ENCODE assay signal across 7 mouse cellular contexts in the genomic region with DNA sequence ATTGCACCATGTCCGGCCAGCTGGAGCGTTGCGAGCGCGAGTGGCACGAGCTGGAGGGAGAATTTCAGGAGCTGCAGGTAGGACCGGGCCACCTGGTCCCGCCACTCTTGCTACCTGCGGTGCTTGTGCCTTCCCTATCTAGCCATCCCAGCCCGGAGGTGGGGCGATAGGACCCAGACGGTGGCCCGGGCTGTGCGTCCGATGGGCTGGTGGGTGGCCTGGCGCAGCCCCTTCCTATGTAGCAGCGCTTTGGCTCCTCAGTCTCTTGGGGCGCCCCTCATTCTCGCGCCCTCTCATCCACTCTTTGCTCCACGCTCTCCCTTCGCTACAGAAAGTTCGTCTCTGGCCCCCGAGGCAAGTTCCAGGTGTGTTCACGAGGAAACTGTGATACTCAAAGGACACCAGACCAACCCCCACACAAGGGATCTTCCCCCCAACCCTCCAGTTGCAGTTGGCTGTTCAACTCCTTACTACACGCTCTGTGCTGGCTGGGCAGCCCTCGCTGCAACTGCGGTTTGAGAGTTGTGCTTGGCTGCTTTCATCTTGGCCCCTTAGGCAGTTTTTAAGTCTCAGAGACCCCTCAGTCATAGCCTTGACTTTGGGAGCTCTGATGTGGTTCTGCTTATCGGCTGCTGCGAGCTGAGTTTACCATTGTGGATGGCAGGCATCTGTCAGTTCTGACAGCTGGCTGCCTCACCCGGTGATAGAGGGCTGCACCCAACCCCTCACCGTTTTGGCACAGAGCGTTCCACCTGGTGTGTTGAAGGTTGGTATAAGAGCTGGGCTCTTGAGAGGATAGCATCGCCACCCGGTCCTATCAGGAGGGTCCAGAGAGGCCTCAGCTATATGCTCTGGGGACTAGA. TPM values are rescaled to one million over a fixed set of nuclear protein-coding genes. Genes with fewer than 3 reads are reported as not detected.
DNase-seq lines count a peak whose midpoint lies in the region; ATAC-seq and TF ChIP-seq lines count a peak whose summit lies in the region.

No protein-coding gene starts in this region.

- H3K4me3 ChIP-seq in left cerebral cortex, adult 2 months: peak overlapping the region; percentile 63
- H3K4me3 ChIP-seq in bone marrow macrophage, adult 2 months (ENCODE audit: insufficient read depth, low read length): peak overlapping the region; percentile 71
- peak overlapping the region; percentile 70 for H3K4me3 ChIP-seq in forebrain, embryonic 13.5 days
- peak overlapping the region; percentile 86 for H3K4me3 ChIP-seq in limb, embryonic 15.5 days
- H3K4me3 ChIP-seq in small intestine, adult 2 months (ENCODE audit: low read depth, low read length): peak overlapping the region; percentile 77

- TF ChIP-seq CTCF in left cerebral cortex, adult 2 months (IDR thresholded peaks at IDR 0.05): no peak
- TF ChIP-seq CTCF in bone marrow macrophage, adult 2 months (IDR thresholded peaks at IDR 0.05; ENCODE audit: low read depth, low read length): no peak
- TF ChIP-seq CTCF in small intestine, adult 2 months (IDR thresholded peaks at IDR 0.05; ENCODE audit: extremely low read depth, insufficient read length, insufficient replicate concordance, low read depth, low read length): no peak; the same call in 1 of the 2 replicates

- H3K27ac ChIP-seq in left cerebral cortex, adult 2 months: peak overlapping the region; percentile 89
- H3K27ac ChIP-seq in bone marrow macrophage, adult 2 months (ENCODE audit: insufficient read depth, low read depth, low read length): no peak overlapping the region
- H3K27ac ChIP-seq in forebrain, embryonic 13.5 days: no peak overlapping the region
- peak overlapping the region; percentile 81 for H3K27ac ChIP-seq in limb, embryonic 15.5 days
- H3K27ac ChIP-seq in small intestine, adult 2 months (ENCODE audit: insufficient read depth, low read depth, low read length): no peak overlapping the region

- no peak for TF ChIP-seq POLR2A in bone marrow macrophage, adult 2 months (IDR thresholded peaks at IDR 0.05; ENCODE audit: borderline replicate concordance, low read depth, low read length)
- TF ChIP-seq POLR2A in small intestine, adult 2 months (IDR thresholded peaks at IDR 0.05; ENCODE audit: low read depth, low read length): no peak

- no peaks in the 10 kb centered on the region; the same call in 1 of the 2 replicates for H3K9me3 ChIP-seq in forebrain, embryonic 13.5 days (replicated peaks)
- no peaks in the 10 kb centered on the region for H3K9me3 ChIP-seq in limb, embryonic 15.5 days

- peaks cover 3% of the 10 kb centered on the region; the same call in 1 of the 2 replicates for H3K27me3 ChIP-seq in forebrain, embryonic 13.5 days
- H3K27me3 ChIP-seq in limb, embryonic 15.5 days: no peaks in the 10 kb centered on the region
- no peaks in the 10 kb centered on the region; the same call in 1 of the 2 replicates for H3K27me3 ChIP-seq in small intestine, adult 2 months (ENCODE audit: control insufficient read depth, insufficient read depth, low read length)

- WGBS in forebrain, embryonic 13.5 days: 4% methylated on average over 35 of the region's 35 CpGs
- WGBS in limb, embryonic 15.5 days: 2% methylated on average over 35 of the region's 35 CpGs
- 2% methylated on average over 35 of the region's 35 CpGs for WGBS in small intestine, adult 2 months

- peaks cover 26% of the 10 kb centered on the region for H3K4me1 ChIP-seq in bone marrow macrophage, adult 2 months (ENCODE audit: control insufficient read depth, insufficient read depth, low read length)
- peaks cover 25% of the 10 kb centered on the region for H3K4me1 ChIP-seq in forebrain, embryonic 13.5 days
- peaks cover 17% of the 10 kb centered on the region for H3K4me1 ChIP-seq in limb, embryonic 15.5 days
- H3K4me1 ChIP-seq in small intestine, adult 2 months (ENCODE audit: control insufficient read depth, insufficient read depth, insufficient read length, low read length): peaks cover 10% of the 10 kb centered on the region

- ATAC-seq in forebrain, embryonic 13.5 days: peak; percentile 76
- ATAC-seq in limb, embryonic 15.5 days (ENCODE audit: insufficient number of reproducible peaks, low FRiP score, low TSS enrichment, low read depth): peak; percentile 64; the same call in 1 of the 2 replicates

- peak overlapping the region; percentile 79 for H3K9ac ChIP-seq in forebrain, embryonic 13.5 days
- peak overlapping the region; percentile 68 for H3K9ac ChIP-seq in limb, embryonic 15.5 days

- no peaks in the 10 kb centered on the region for H3K36me3 ChIP-seq in forebrain, embryonic 13.5 days (ENCODE audit: poor library complexity, severe bottlenecking)
- no peaks in the 10 kb centered on the region for H3K36me3 ChIP-seq in limb, embryonic 15.5 days
- H3K36me3 ChIP-seq in small intestine, adult 2 months (ENCODE audit: control insufficient read depth, insufficient read depth, low read length): no peaks in the 10 kb centered on the region

- no peak for DNase-seq in left cerebral cortex, adult 2 months (ENCODE audit: extremely low spot score in 1 of 2, low spot score in 2 of 2)
- DNase-seq in left cerebral cortex, adult 11 months (ENCODE audit: low spot score): no peak
- no peak for DNase-seq in left cerebral cortex, adult 9 months (ENCODE audit: low spot score in 2 of 2)

- intact Hi-C loops in left cerebral cortex, adult 2 months (cut with DNase I): loop anchor here (1.0 to 5.0 kb wide), 2 partner anchors 18 to 41 kb away; no protein-coding TSS in a partner anchor

- H3K4me2 ChIP-seq in forebrain, embryonic 13.5 days: peak overlapping the region; percentile 98
- peak overlapping the region; percentile 94 for H3K4me2 ChIP-seq in limb, embryonic 15.5 days

RNA-seq across cellular contexts. Expression of gene Tmem120b, which starts 8.4 kb away (rescaled TPM):
- total RNA-seq in left cerebral cortex, adult 2 months (2021): 10 to 100 TPM; 16.0 to 16.2 TPM
- polyA plus RNA-seq in bone marrow macrophage, adult 2 months (2012; ENCODE audit: insufficient read depth, insufficient read length, missing spikeins): 4.3 and 6.8 TPM in 2 replicates
- 10.9 and 11.0 TPM in 2 replicates for polyA plus RNA-seq in forebrain, embryonic 13.5 days (2015; fragmentation: Nextera tagmentation; extraction: Ambion mirVana)
- polyA plus RNA-seq in limb, embryonic 15.5 days (2015; fragmentation: Nextera tagmentation; extraction: Ambion mirVana): 18.8 and 23.1 TPM in 2 replicates
- polyA plus RNA-seq in small intestine, adult 2 months (2012; rRNA removed): 1.6 and 3.3 TPM in 2 replicates

RNA-seq across cellular contexts. Expression of gene Morn3, which starts 29.8 kb away (rescaled TPM):
- total RNA-seq in left cerebral cortex, adult 2 months (2021): not detected
- not detected in 2 replicates for polyA plus RNA-seq in bone marrow macrophage, adult 2 months (2012; ENCODE audit: insufficient read depth, insufficient read length, missing spikeins)
- polyA plus RNA-seq in forebrain, embryonic 13.5 days (2015; fragmentation: Nextera tagmentation; extraction: Ambion mirVana): 0.79 and 1.1 TPM in 2 replicates
- 1.0 TPM in 1 of 2 replicates, not detected in the other for polyA plus RNA-seq in limb, embryonic 15.5 days (2015; fragmentation: Nextera tagmentation; extraction: Ambion mirVana)
- not detected in 2 replicates for polyA plus RNA-seq in small intestine, adult 2 months (2012; rRNA removed)

RNA-seq across cellular contexts. Expression of gene Rhof, which starts 55.8 kb away (rescaled TPM):
- total RNA-seq in left cerebral cortex, adult 2 months (2021): 10 to 100 TPM; 48.5 to 48.9 TPM
- 1.8 and 2.7 TPM in 2 replicates for polyA plus RNA-seq in bone marrow macrophage, adult 2 months (2012; ENCODE audit: insufficient read depth, insufficient read length, missing spikeins)
- polyA plus RNA-seq in forebrain, embryonic 13.5 days (2015; fragmentation: Nextera tagmentation; extraction: Ambion mirVana): 4.3 and 5.0 TPM in 2 replicates
- polyA plus RNA-seq in limb, embryonic 15.5 days (2015; fragmentation: Nextera tagmentation; extraction: Ambion mirVana): 4.9 and 5.7 TPM in 2 replicates
- polyA plus RNA-seq in small intestine, adult 2 months (2012; rRNA removed): 28.0 and 91.6 TPM in 2 replicates

Comparison
In these comparisons a context has a peak if more than half of its experiments do, and no peak if none do; other contexts are left out.
1. H3K27ac ChIP-seq: peak in left cerebral cortex, adult 2 months (single experiment) and limb, embryonic 15.5 days (single experiment); none in bone marrow macrophage, adult 2 months (single experiment), forebrain, embryonic 13.5 days (single experiment) and small intestine, adult 2 months (single experiment).
2. Peak in every context shown above with its lines, with median percentiles within 50 percentile points of each other: H3K4me3 ChIP-seq.